Mouse (Mus musculus) frontal cortex, postnatal 14 days (tissue): Measurements from ENCODE around the gene Srf.

Experiments used
- DNase-seq, 2 experiments: peaks; one replicate each; pipeline ENCODE4 v3.0.0; 2022; ENCODE audit warnings: low spot score in 2 of 2

Srf gene

DNA sequence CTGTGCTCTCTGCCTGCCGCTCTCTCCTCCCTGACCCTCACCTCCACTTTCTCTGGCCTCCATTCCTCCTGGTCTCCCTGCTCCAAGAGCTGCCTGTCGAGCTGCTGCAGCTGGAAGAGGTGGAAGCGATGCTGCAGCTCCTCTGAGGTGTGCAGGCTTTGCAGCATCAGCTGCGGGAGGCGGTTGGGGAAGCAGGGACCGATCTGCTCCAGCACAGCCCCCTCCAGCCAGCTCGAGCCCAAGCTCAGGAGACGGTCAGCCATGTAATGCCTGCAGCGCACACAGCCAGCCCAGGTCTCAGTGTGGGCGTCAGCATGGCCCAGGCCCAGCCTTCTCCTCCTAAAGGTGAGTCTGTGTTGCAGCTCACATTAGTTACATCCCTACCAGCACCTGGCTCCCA, 36.0 kb downstream of the Srf start:
- no peak for DNase-seq

GRCm38 (mm10) chr17:46513329-46513728, 42.6 kb downstream of the Srf start:
- no peak for DNase-seq

DNA sequence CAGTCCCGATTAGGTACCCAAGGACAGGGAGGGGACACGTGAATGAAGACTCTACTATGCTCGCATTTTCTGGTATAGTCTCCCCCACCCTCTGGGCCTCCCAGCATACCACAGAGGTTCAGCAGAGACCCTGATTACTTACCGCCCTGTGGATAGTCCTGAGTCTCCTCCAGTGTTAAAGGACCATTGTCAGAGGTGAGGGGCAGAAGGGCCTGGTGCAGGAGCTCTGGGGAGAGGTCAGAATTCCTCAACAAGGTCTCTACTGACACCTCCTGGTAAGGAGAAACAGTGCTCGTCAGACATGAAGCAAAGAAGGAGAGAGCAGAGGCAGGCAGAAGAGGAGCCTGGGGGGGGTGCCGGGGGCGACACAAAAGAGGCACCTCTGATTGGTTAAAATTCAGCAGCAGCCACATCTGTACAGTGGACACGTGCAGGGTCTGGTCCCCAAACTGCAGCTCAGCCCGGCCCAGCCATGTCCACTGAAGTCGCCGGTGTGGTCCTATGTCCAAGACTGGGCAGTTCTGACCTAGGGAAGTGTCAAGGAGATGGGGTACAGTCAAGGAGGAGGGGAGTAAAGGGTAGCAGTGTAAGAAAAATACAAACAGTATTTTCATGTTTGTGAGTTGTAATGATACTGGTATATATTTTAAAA, 44.8 kb downstream of the Srf start:
- DNase-seq = no peak

GRCm38 (mm10) chr17:46505617-46506016, 50.4 kb downstream of the Srf start:
- no peak for DNase-seq

DNA sequence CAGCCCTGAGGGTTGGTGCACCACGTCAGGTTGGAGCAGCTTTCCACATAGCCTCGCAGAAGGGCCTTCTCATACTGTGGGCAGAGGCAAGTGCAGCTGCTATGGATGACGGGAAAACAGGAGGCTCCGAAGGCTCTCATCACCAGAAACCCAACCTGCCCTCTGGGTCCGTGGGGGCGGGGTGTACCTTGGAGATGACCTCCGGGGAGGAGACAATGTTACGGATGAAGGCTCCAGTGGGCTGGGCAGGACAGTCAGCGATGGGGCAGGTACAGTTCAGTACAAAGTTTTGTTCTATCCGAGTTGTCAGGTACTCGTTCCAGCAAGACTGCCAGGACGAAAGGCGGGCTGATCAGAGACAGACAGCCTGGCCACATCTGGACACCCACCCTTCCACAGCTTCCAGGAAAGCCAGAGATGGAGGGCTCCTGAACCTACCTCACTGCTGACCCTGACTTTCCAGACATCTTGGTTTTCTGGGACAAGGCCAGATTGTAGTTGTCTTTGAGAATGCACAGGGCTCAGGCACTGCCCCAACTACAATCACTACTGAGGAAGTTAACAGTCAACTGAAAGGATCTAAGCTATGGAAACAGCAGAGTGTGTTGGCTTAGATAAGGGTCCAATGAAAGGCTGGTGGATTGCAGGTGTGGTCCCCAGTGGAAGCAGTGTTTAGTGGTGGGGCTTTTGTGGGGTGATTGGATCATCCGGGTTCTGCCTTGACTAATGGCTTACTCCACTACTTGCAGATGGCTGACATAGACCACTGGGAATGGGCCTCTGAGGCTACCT, 51.9 kb downstream of the Srf start:
- no peak for DNase-seq

GRCm38 (mm10) chr17:46502775-46503174, 53.2 kb downstream of the Srf start:
- DNase-seq = no peak
